Mouse (Mus musculus) brain, adult 2 months (tissue): Measurements from ENCODE around the gene Cox5b.
A peak's percentile ranks its signal among the peaks of the same experiment; 100 is the strongest.
"Not testable (repeated sequence)": the region's sequence is repeated elsewhere in the genome, so short reads cannot be mapped to it uniquely, and the experiment has no call there.

Experiments used
- DNase-seq: peaks from one replicate; pipeline ENCODE4 v3.0.0; 2011; ENCODE audit warnings: low read depth, low spot score

The Cox5b gene

DNA sequence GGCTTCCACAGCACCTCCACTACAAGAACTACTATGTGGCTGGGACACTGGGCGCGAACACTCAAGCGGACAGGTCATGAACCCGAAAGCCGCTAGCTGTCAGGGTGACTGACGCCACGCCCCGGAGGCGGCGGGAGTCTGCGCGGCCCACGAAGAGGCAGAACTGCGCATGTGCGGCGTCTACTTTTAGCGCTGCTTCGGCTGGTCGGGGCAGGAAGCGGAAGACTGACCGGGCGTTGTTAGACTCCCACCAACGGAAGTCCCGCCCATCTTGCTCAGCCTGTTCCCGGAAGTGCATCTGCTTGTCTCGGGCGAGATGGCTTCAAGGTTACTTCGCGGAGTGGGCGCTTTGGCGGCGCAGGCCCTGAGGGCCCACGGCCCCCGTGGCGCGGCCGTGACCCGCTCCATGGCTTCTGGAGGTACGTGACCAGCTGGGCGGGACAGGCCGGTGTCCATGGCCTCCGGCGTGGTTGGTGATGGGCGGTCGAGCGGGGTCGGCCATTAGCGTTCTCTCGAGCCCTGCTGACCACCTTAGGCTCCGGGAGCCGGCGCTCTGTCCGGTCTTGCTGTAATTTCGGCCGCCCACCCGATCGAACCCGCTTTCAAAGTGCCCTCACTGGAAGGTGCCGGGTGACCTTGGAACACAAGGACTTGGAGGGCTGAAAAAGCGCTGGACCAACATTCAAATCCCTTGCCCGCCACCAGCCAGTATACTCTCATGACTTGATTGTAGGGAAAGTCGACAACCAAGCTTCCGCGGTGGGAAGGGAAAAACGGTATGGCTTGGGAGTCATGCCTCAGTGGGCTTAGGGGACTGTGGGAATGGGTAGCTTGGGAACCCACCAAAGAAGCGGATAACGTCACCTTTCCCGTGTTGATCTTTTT is at the start of gene Cox5b:
Gene Cox5b, plus strand, starts transcription at position 179 of the 885 bp plus-strand sequence.
- DNase-seq = peak; percentile 99

DNA sequence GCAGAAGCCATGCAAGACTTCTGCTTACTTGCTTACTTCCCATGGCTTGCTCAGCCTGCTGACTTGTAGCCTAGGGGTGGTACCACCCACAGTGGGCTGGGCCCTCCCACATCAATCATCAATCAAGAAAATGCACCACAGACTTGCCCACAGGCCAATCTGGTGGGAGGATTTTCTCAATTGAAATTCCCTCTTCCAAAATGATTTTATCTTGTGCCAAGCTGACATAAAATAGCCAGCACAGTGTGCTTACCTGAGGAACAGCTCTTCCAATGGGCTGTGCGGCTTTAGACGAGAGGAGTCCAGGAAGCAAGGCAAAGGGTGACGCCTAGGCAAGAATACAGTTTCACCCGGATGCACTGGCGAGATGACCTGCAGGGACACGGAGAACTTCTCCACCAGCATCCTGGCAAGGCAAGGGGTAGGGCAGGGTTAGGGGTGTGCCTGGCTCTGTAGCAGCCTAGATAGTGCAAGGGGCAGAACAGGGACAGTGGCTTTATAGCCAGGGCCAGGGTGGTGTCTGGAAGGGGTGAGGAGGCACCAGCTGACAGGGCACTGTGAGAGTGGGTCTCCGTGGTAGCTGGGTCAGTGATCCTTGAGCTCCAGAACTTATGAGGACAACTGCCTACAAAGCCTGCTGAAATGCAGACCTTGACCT is 47.2 kb upstream of the Cox5b start:
- DNase-seq = no peak

DNA sequence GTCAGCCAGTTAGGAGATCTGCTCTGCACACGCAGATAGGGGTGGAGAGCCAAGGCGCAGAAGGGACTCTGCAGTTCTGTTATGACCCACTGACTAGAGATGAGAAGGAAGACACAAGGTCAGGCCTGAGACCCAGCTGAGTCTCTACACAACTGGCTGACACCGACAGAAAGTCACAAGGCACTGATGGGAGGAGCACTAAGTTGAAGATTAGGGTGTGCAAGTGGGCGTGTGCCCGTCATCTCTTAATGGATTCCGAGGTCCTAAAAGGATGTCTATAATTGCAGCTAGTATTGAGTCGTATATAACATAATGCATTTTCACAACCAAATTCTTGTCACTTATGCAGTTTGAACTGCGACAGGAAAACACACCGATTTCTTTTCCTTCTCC is 46.6 kb upstream of the Cox5b start:
- no peak for DNase-seq

DNA sequence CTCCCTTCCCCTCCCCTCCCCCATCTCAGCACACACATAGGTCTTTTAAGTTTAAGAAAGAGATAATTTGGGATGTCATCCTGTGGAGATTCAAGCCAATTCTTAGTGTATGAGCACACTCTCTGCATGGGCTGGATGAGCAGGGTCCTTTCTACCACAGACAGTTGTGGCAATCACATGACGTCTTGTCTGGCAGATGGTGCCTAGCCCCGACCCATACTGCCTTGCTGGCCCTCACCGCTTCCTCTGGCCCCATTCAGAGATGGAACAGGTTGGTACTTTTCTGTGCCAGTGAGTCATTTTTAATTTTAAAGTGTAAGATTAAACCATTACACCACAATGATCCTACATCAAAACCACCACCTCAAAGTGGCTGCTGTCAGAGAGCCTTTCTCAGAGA is 45.0 kb upstream of the Cox5b start:
- no peak for DNase-seq

DNA sequence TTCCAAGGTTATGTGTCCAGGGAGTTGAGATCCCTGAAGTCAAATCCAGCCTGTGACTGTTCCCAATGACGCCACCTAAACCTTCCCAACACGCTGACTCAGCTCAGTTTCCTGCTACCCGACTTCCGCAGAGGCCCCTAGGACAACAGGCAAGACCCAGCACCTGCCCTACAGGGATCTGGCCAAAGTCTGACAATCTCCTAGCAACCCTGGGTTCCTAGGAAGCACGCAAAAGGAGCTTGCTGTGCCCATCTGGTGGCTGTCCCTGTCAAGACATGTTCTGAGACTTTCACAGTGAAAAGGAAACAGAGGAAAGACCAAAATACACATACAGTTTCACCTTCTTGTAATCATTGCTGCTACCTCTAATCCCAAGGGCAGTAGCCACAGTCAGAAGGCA is 43.6 kb upstream of the Cox5b start:
- no peak for DNase-seq

DNA sequence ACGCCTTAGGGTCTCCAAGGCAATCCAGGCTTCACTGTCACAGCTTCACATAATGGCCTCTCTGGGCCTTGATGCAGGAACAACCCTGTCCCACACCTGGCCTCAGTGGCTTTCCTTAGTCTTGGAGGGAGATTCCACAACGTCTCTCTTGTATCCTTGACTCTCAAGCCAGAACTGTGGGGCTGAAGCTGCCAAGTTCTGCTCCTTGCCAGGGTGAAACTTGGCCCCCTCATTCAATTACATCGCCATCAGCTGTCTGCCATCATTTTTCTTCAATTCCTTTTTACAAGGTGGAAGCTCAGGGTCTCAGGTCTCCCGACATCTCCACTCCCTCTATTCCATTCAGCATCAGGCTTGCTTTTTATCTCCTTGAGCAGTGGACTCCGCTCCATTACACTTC is 36.2 kb upstream of the Cox5b start:
- no peak for DNase-seq

DNA sequence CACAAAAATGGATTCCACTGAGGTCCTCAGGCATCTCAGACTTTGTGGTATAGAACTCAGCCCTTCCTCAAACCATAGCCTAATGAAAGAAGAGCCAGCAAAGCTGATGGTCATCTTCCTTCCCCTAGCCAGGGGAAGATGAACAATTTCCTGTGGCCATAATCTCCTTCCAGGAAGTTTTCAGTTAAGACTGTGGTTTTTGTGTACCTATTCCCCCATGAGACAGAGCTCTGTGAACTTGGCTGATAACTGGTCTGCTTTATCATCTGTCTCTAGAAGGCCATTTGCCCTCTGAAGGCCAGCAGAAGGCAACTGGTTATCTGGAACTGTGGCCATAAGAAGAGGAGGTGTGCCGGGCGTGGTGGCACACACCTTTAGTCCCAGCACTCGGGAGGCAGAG is 35.0 kb upstream of the Cox5b start:
- no peak for DNase-seq

DNA sequence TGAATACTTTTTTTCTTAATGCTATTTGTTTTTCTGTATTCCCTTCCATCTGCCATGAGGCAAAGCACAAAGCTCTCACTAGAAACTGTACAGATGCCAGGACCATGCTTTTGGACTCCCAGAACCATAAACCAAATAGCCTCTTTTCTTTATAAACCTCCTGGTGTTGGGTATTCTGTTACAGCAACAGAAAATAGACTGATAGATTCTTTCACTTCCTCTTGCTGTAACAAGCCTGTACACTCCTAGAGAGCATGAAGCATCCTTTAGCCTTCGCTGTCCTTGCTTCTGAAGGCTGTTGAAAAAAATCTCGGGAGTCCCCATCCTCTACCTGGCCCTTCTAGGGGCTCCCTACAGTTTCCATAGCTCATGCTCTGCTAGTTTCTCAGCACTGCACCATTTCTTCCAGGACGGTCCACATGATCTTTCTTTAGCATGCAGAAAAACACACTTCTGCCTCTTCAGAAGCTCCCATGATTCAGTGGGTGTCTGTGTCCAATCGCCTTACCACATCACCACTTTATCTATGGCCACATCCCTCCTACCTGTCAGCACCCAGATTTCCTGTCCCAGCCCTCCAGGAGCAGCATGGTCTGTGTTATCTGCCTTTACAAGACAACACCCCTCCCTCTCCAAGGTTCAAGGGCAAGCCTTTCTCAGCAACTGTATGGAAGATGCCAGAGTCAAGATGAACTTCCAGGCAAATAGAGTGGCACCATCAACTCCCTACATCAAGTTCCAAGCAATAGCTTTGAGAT is 33.4 kb upstream of the Cox5b start:
- DNase-seq = no peak

DNA sequence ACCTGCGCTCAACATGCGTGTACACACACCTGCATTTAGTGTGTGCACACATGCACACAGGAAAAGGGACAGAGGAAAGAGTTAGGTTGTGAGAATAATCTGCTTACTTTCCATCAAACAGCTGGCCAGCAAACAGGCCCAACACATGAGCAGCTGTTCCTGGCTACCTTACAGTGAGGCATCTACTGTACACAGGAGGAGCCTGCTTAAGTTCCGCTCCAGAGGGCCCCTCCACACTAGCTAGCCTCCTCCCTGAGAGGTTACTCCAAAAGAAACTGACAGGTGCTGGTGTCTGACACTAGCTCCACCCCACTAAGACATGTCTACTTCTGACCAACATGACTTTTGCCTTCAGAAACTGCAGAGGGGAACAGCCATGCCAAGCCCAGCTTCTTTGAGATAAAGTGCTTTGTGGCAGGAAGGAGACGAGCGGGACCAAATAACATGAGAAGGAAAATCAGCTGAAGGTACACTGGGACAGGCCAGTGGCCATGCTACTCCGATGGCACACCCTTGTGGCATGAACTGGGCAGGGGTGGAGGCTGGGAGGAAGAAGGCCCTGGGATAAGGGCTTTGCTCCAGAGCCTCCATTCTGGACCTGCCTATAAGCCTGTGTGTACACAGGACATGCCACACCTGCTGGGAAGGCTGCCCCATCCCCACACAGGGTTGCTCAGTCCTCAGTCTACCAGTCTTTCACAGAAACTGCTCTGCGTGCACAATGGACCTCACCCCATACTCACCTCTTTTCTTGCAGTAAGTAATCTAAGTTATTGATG is 32.4 kb upstream of the Cox5b start:
- no peak for DNase-seq

DNA sequence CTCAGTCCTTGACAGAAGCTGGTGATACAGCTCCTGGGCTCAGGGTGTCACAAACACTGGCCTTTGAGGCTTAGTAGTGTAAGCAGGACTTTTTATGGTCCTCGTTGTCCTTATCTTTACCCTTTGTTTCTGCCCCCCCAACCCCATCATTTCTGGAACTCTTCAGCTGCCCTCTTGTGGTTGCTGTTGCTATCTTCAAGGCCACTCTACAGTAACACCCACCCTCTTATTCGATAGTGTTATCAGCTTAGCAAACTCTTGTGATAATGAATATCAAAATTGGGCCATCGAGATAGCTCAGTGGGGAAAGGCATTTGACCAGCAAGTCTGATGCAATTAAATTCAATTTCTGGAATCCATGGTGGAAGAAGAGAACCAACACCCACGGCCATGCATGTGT is 26.8 kb upstream of the Cox5b start:
- peak; percentile 77 for DNase-seq

DNA sequence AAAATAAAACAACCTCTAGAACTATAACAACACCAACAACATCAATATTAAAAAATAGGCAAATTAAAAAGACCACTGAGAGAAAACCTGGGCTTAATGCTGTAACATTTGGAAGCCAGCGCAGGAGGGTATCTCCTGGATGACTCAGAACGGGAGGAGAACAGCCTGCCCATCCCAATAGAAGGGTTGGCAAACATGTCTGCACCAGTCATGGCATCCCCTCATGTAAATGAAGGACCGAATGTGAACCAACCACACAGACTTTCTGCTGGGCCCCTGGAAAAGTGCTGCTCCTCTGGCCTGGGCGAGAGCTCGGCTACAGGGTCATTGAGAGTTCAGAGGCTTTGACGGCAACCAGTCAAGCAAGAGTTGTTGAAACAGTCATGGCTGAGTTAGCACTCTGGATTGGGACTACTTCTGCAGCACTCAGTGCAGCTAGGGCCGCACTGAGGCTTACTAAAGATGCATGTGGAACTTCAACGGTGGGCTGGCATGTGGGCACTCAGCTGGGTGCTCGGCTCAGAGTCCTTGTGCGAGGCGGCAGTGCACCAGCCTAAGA is 26.0 kb upstream of the Cox5b start:
- no peak for DNase-seq

DNA sequence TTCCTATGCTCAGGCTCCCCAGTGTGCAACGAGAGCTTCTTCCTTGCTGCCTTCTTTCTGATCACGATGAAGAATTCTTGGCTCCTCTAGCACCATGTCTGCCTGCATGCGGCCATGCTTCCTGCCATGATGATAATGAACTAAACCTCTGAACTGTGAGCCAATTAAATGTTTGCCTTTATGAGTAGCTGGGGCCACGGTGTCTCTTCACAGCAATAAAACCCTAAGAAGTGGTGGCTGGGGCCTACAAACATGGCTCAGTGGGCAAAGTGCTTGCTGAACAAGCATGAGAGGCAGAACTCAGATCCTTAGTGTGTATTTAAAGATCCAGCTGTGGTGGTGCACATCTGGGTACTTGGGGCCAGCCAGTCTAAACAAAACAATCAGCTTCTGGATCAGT is 25.3 kb upstream of the Cox5b start:
- DNase-seq = no peak

DNA sequence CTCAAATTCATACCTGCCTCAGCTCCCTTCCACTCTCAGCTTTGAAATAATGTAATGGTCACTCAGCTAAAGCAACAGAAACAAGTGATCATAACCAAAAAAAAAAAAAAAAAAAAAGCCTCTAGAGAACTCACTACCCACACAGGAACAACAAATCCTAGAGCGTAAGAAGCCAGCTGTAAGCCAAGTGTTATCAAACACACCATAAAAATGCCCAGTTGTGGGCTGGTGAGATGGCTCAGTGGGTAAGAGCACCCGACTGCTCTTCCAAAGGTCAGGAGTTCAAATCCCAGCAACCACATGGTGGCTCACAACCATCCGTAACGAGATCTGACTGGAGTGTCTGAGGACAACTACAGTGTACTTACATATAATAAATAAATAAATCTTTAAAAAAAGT is 23.2 kb upstream of the Cox5b start:
- not testable (repeated sequence) for DNase-seq

DNA sequence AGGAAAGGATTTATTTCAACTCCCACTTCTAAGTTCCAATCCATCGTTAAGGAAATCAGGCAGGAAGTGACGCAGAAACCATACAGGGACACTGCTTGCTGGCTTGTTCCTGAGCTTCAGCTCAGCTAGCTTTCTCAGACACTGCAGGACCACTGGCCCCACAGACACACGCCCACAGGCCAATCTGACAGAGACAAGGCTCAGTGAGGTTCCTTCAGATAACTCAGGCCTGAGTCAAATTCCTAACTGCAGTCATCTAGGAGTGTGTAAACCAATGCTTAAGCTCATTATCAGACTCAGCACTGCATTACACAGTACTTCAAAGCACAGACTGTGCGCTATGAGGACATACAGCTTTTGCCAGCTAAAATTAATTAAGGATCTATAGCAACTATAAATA is 21.0 kb upstream of the Cox5b start:
- DNase-seq = no peak

DNA sequence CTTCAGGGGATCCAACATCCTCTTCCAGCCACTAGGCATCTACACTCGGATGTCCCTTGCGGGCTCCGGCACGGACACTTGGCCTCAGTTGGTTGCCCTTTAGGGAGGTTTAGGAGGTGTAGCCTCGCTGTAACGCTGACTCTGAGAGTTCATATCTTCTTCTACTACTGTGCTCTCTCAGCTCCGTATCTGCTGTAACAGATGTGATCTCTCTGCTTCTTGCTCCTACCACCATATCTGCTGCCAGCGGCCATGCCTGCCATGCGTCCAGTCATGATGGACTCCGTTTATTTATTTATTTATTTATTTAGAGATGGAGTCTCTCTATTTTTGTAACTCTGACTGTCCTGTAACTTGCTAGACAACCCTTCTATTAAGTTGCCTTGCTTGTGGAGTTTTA is 20.0 kb upstream of the Cox5b start:
- DNase-seq = no peak

DNA sequence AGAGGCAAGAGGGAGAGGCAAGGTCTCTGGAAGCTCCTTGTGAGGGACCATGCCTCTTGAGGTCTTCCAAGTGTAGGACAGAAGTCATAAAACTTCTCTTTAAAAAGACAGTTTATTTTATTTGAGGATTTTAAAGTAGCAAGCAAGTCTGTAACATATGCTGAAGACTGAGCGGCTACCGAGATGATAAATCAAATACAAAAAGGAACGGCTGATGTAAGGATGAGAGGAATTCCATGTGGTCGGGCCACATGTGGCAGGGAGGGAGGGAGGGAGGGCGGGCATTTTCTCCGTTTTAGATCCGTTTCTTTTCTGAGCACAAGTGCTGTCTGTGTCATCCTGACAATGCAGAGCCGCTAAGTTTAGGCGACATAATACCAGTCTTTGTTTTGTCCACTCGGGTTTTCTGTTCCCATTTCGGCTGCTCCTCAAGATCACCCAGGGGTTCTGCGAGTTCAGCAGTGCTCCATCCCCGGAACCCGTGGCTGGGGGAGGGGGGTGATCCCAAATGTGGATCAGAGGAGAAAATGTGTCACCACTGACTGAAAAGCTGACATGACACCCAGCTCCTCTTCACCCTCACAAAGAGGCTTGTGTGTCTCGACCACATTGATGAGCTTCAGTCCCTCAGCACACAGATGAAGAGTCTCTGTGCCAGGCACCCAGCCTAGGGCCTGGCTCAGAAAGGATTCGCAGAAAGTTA is 18.4 kb upstream of the Cox5b start:
- peak; percentile 61 for DNase-seq

DNA sequence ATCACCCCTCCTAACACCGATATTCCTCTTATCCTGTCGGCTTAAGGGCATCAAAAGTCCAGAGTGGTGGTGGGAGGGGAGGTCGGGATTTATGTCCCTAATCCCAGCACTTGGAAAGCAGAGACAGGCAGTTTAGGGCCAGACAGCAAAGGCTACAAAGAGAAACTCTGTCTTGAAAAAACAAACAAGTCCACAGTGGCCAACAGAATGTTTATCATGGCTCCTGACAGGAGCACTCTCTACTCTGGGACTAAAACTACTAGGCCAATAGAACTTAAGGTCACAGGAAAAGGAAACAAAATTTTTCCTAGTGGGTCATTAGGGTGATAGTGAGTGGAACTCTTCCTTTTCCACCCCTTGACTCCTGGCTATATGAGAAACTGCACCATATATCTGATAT is 16.3 kb upstream of the Cox5b start:
- DNase-seq = no peak

DNA sequence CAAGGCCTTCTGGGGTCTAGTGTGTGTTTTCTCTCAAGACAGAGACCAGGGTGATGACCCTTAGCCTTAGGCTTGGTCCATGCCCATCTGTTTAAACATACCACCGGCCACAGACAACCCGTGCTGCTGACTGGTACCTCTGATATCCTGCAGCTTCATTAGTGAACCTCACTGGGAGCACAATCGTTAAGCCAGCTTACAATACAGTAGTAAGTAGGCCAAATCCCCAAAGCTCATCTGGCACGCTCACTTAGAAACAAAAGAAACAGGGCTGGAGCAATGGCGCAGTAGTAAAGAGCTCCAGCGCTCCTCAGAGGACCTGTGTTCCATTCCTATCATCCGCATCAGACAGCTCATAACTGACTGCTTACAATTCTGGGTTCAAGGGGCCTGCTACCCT is 10.4 kb upstream of the Cox5b start:
- DNase-seq = no peak

DNA sequence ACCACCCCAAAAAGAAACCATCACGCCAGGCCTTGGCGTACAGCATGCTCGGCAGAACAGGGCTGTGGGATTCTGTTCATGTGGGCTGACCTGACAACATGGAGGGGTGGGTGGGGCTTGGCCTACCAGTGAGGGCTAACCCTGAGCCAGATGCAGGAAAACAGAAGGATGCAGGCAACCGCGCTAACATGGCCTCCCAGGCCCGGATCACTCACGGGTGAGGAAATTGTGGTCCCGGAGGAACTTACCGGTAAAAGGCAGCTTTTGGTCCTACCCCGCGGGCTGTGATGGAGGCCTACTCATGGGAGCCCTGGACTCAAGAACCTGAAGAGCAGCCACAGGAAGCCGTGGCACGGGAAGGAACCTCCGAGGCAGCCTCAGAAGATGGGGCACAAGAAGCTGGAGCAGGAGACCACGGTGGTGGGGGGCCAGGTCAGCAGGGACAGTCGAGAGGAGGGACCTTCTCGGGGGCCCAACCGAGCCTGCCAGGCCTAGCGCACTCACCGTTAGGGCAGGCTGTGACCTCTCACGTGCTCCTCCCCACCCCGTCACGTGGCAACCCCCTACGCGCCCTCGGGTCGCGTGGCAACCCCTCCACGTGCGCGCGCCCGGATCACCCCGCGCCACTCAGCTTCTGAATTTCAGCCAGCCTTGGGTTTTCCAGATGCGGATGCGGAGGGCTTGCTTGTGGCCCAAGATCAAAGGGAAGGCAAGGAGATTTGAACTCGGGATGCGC is 8.5 kb upstream of the Cox5b start, which contains the start of gene Fam178b:
Gene Fam178b, minus strand, starts transcription at position 564 of the 736 bp plus-strand sequence.
- DNase-seq = no peak
